Mouse (Mus musculus) midbrain, embryonic 13.5 days (tissue): ENCODE data around the gene Frrs1l. TPM values are rescaled to one million over a fixed set of nuclear protein-coding genes. Genes with fewer than 3 reads are reported as not detected.

Experiments used
- ATAC-seq: fragments of 200-750 bp; cut with Nextera tagmentation; 2 replicates; pipeline ENCODE4 v1.8.0; 2017; ENCODE audit warnings: mild to moderate bottlenecking, moderate TSS enrichment, moderate library complexity
- H3K27ac ChIP-seq: fragments of 300-500 bp; sonication (generic); 2 replicates; pipeline ENCODE4 v1.5.1; 2015; ENCODE audit warnings: inconsistent platforms, mild to moderate bottlenecking, moderate library complexity
- H3K27me3 ChIP-seq: fragments of 300-500 bp; sonication (generic); 2 replicates; pipeline ENCODE4 v1.6.1; 2015; ENCODE audit warnings: mild to moderate bottlenecking, inconsistent platforms
- H3K36me3 ChIP-seq: fragments of 300-500 bp; sonication (generic); 2 replicates; pipeline ENCODE4 v1.6.1; 2015; ENCODE audit warnings: mild to moderate bottlenecking, inconsistent platforms
- H3K4me1 ChIP-seq: fragments of 300-500 bp; sonication (generic); replicated peaks from 2 replicates; pipeline ENCODE4 v1.6.1; 2015; ENCODE audit warnings: inconsistent platforms
- H3K4me2 ChIP-seq: fragments of 300-500 bp; sonication (generic); replicated peaks from 2 replicates; pipeline ENCODE4 v1.6.1; 2015; ENCODE audit warnings: moderate library complexity, mild to moderate bottlenecking, inconsistent platforms
- H3K4me3 ChIP-seq: fragments of 300-500 bp; sonication (generic); replicated peaks from 2 replicates; pipeline ENCODE4 v1.5.1; 2015; ENCODE audit warnings: mild to moderate bottlenecking, inconsistent platforms
- H3K9ac ChIP-seq: fragments of 300-500 bp; sonication (generic); replicated peaks from 2 replicates; pipeline ENCODE4 v1.6.1; 2015; ENCODE audit warnings: mild to moderate bottlenecking, inconsistent platforms
- H3K9me3 ChIP-seq: fragments of 300-500 bp; sonication (generic); 2 replicates; pipeline ENCODE4 v1.6.1; 2016; ENCODE audit warnings: mild to moderate bottlenecking, inconsistent platforms
- WGBS: fragments of 180-500 bp; shearing (Covaris S2); methylation state at CpG from one replicate; pipeline ENCODE4 v1.1.7; 2015; 5-methylcytosine and 5-hydroxymethylcytosine counted together
- polyA plus RNA-seq: library from polyadenylated mRNA; unstranded; fragments of >200 nt; fragmentation: Nextera tagmentation; extraction: Ambion mirVana; gene quantifications from 2 replicates; pipeline ENCODE4 v1.2.1, GENCODE M21; 2015

The Frrs1l gene
- polyA plus RNA-seq, result 10.9 and 12.0 TPM in 2 replicates

- peak within 1 kb of the TSS; percentile 74 for H3K4me3 ChIP-seq
- peak; percentile 96 for ATAC-seq
- peak within 1 kb of the TSS; percentile 79 for H3K27ac ChIP-seq
- peaks cover 22% of the 10 kb centered on the region for H3K27me3 ChIP-seq
- H3K9me3 ChIP-seq, result no peaks in the 10 kb centered on the region
- peak within 1 kb of the TSS; percentile 84 for H3K9ac ChIP-seq
- peaks cover 7% of the 10 kb centered on the region for H3K4me1 ChIP-seq
- H3K4me2 ChIP-seq, result peak within 1 kb of the TSS; percentile 91
- H3K36me3 ChIP-seq, result no peaks in the 10 kb centered on the region
- WGBS, result 2% methylated on average over 15 of the region's 44 CpGs
Measured at GRCm38 (mm10) chr4:56990215-56990584, at the start of gene Frrs1l. TSS of gene Frrs1l (minus strand) at chr4:56990391.

- 9% methylated on average over 23 of the region's 23 CpGs for WGBS
- peak overlapping the region; percentile 61 for H3K4me2 ChIP-seq
- H3K36me3 ChIP-seq, result no peaks in the 10 kb centered on the region
- 0 out of 2 replicates have a peak, but pooled peaks cover 2% of the 10 kb centered on the region for H3K9me3 ChIP-seq
- H3K4me3 ChIP-seq, result peak overlapping the region; percentile 36
- H3K27me3 ChIP-seq, result peaks cover 7% of the 10 kb centered on the region; the same call in 1 of the 2 replicates
- H3K4me1 ChIP-seq, result peaks cover 22% of the 10 kb centered on the region
- ATAC-seq, result peak; percentile 82
- peak overlapping the region; percentile 55 for H3K9ac ChIP-seq
- H3K27ac ChIP-seq, result peak overlapping the region; percentile 58
Measured at GRCm38 (mm10) chr4:57039127-57040031, 49.2 kb upstream of the Frrs1l start.

GRCm38 (mm10) chr4:57037554-57037953, 47.4 kb upstream of the Frrs1l start:
- no peak overlapping the region for H3K4me2 ChIP-seq
- WGBS, result 79% methylated on average over 7 of the region's 7 CpGs
- no peaks in the 10 kb centered on the region for H3K36me3 ChIP-seq
- no peak overlapping the region for H3K4me3 ChIP-seq
- no peak overlapping the region for H3K9ac ChIP-seq
- H3K9me3 ChIP-seq, result no peaks in the 10 kb centered on the region
- no peak for ATAC-seq
- no peak overlapping the region for H3K27ac ChIP-seq
- H3K4me1 ChIP-seq, result peaks cover 22% of the 10 kb centered on the region
- H3K27me3 ChIP-seq, result peaks cover 7% of the 10 kb centered on the region; the same call in 1 of the 2 replicates

GRCm38 (mm10) chr4:57034169-57034568, 44.0 kb upstream of the Frrs1l start:
- WGBS, result 79% methylated on average over 5 of the region's 5 CpGs
- no peak overlapping the region for H3K4me2 ChIP-seq
- H3K27ac ChIP-seq, result no peak overlapping the region
- H3K36me3 ChIP-seq, result no peaks in the 10 kb centered on the region
- H3K4me3 ChIP-seq, result no peak overlapping the region
- no peak overlapping the region for H3K9ac ChIP-seq
- H3K27me3 ChIP-seq, result peaks cover 7% of the 10 kb centered on the region; the same call in 1 of the 2 replicates
- 0 out of 2 replicates have a peak, but pooled peaks cover 8% of the 10 kb centered on the region for H3K4me1 ChIP-seq
- no peaks in the 10 kb centered on the region for H3K9me3 ChIP-seq
- ATAC-seq, result no peak

- no peak overlapping the region for H3K4me3 ChIP-seq
- H3K4me2 ChIP-seq, result no peak overlapping the region
- H3K9ac ChIP-seq, result no peak overlapping the region
- H3K27me3 ChIP-seq, result no peaks in the 10 kb centered on the region
- H3K36me3 ChIP-seq, result no peaks in the 10 kb centered on the region
- no peak overlapping the region for H3K27ac ChIP-seq
- no peaks in the 10 kb centered on the region for H3K4me1 ChIP-seq
- 83% methylated on average over 4 of the region's 4 CpGs for WGBS
- no peaks in the 10 kb centered on the region for H3K9me3 ChIP-seq
- no peak for ATAC-seq
Measured at GRCm38 (mm10) chr4:57031440-57031839, 41.2 kb upstream of the Frrs1l start.

- 62% methylated on average over 10 of the region's 10 CpGs for WGBS
- Histone ChIP-seq H3K4me2 (no peak overlapping the region), H3K36me3 (no peaks in the 10 kb centered on the region), H3K9me3 (no peaks in the 10 kb centered on the region), H3K4me3 (no peak overlapping the region), H3K9ac (no peak overlapping the region), H3K27me3 (no peaks in the 10 kb centered on the region), H3K27ac (no peak overlapping the region), H3K4me1 (no peaks in the 10 kb centered on the region)
- ATAC-seq, result no peak
Measured at GRCm38 (mm10) chr4:57027954-57028353, 37.8 kb upstream of the Frrs1l start.

GRCm38 (mm10) chr4:57023527-57023926, 33.3 kb upstream of the Frrs1l start:
- Histone ChIP-seq H3K4me1 (no peaks in the 10 kb centered on the region), H3K36me3 (no peaks in the 10 kb centered on the region), H3K4me3 (no peak overlapping the region), H3K27ac (no peak overlapping the region), H3K9ac (no peak overlapping the region), H3K27me3 (no peaks in the 10 kb centered on the region), H3K9me3 (no peaks in the 10 kb centered on the region), H3K4me2 (no peak overlapping the region)
- ATAC-seq, result no peak
- WGBS, result 73% methylated on average over 3 of the region's 3 CpGs

- Histone ChIP-seq H3K4me3 (no peak overlapping the region), H3K27ac (no peak overlapping the region), H3K27me3 (no peaks in the 10 kb centered on the region), H3K4me1 (no peaks in the 10 kb centered on the region), H3K4me2 (no peak overlapping the region), H3K9ac (no peak overlapping the region), H3K36me3 (no peaks in the 10 kb centered on the region), H3K9me3 (no peaks in the 10 kb centered on the region)
- no peak for ATAC-seq
- WGBS, result 95% methylated on average over 3 of the region's 3 CpGs
Measured at GRCm38 (mm10) chr4:57021288-57021687, 31.1 kb upstream of the Frrs1l start.

GRCm38 (mm10) chr4:57017229-57017628, 27.0 kb upstream of the Frrs1l start:
- 26% methylated on average over 5 of the region's 5 CpGs for WGBS
- no peak overlapping the region for H3K4me3 ChIP-seq
- no peak overlapping the region for H3K27ac ChIP-seq
- peak; percentile 50 for ATAC-seq
- no peak overlapping the region for H3K4me2 ChIP-seq
- H3K36me3 ChIP-seq, result no peaks in the 10 kb centered on the region
- H3K9me3 ChIP-seq, result no peaks in the 10 kb centered on the region
- no peak overlapping the region for H3K9ac ChIP-seq
- no peaks in the 10 kb centered on the region for H3K4me1 ChIP-seq
- H3K27me3 ChIP-seq, result no peaks in the 10 kb centered on the region

GRCm38 (mm10) chr4:57016366-57017171, 26.4 kb upstream of the Frrs1l start:
- WGBS, result 50% methylated on average over 18 of the region's 18 CpGs
- no peak overlapping the region for H3K27ac ChIP-seq
- H3K4me3 ChIP-seq, result no peak overlapping the region
- H3K9ac ChIP-seq, result no peak overlapping the region; the same call in 1 of the 2 replicates
- ATAC-seq, result peak; percentile 53
- H3K9me3 ChIP-seq, result no peaks in the 10 kb centered on the region
- H3K4me1 ChIP-seq, result no peaks in the 10 kb centered on the region
- no peaks in the 10 kb centered on the region for H3K36me3 ChIP-seq
- no peak overlapping the region for H3K4me2 ChIP-seq
- no peaks in the 10 kb centered on the region for H3K27me3 ChIP-seq

- Histone ChIP-seq H3K27me3 (no peaks in the 10 kb centered on the region), H3K4me1 (no peaks in the 10 kb centered on the region), H3K9ac (no peak overlapping the region), H3K4me3 (no peak overlapping the region), H3K4me2 (no peak overlapping the region), H3K36me3 (no peaks in the 10 kb centered on the region), H3K9me3 (no peaks in the 10 kb centered on the region), H3K27ac (no peak overlapping the region)
- no peak for ATAC-seq
- WGBS, result 93% methylated on average over 5 of the region's 5 CpGs
Measured at GRCm38 (mm10) chr4:57015032-57015431, 24.8 kb upstream of the Frrs1l start.
